Mouse (Mus musculus): ENCODE measurements at regions not wholly inside any gene's neighbourhood (a gene's known extent, or its start where the extent isn't known, plus 50 kb on each side); places are given as distances from the start of the nearest gene placed in this dataset.
"Not testable (repeated sequence)": the region's sequence is repeated elsewhere in the genome, so short reads cannot be mapped to it uniquely, and the experiment has no call there.

DNA sequence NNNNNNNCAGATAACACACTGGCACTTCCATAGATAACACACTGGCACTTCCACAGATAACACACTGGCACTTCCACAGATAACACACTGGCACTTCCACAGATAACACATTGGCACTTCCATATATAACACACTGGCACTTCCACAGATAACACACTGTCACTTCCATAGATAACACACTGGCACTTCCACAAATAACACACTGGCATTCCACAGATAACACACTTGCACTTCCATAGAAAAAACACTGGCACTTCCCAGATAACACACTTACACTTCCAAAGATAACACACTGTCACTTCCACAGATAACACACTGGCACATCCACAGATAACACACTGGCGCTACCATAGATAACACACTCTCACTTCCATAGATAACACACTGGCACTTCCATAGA, 105.7 kb upstream of the Afdn start:
- H3K4me1 ChIP-seq (ENCODE audit: control insufficient read depth, insufficient read depth, low read length): not testable (repeated sequence)

DNA sequence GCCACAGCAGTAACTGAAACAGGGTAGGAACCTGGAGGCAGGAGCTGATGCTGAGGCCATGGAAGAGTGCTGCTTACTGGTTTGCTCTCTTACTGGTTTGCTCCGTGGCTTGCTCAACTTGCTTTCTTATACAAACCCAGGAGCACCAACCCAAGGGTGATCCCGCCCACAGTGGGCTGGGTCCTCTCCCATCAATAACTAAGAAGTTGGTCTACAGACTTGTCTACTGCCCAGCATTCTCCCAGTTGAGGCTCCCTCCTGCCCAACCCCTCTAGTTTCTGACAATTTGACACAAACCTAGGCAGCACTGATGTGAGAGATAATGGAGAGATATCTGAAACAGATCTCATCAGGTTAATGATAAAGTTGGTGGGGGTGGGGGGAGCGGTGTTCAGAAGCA, 104.3 kb upstream of the Afdn start:
- peaks cover 2% of the 10 kb centered on the region for H3K4me1 ChIP-seq (ENCODE audit: control insufficient read depth, insufficient read depth, low read length)
- no peak overlapping the region for H3K4me3 ChIP-seq (ENCODE audit: insufficient read depth, low read length)
- TF ChIP-seq CTCF (IDR thresholded peaks at IDR 0.05; ENCODE audit: extremely low read depth, insufficient read depth, low read length) (no peak), POLR2A (IDR thresholded peaks at IDR 0.05; ENCODE audit: extremely low read depth, insufficient read depth, low read length) (no peak)
- H3K27ac ChIP-seq (ENCODE audit: insufficient read depth, low read length): peak overlapping the region; percentile 41; the same call in 1 of the 2 replicates

More for the DNA sequence above, 105.7 kb upstream of the Afdn start:
- not testable (repeated sequence) for H3K4me3 ChIP-seq (ENCODE audit: insufficient read depth, low read length); H3K27ac ChIP-seq (ENCODE audit: insufficient read depth, low read length)

DNA sequence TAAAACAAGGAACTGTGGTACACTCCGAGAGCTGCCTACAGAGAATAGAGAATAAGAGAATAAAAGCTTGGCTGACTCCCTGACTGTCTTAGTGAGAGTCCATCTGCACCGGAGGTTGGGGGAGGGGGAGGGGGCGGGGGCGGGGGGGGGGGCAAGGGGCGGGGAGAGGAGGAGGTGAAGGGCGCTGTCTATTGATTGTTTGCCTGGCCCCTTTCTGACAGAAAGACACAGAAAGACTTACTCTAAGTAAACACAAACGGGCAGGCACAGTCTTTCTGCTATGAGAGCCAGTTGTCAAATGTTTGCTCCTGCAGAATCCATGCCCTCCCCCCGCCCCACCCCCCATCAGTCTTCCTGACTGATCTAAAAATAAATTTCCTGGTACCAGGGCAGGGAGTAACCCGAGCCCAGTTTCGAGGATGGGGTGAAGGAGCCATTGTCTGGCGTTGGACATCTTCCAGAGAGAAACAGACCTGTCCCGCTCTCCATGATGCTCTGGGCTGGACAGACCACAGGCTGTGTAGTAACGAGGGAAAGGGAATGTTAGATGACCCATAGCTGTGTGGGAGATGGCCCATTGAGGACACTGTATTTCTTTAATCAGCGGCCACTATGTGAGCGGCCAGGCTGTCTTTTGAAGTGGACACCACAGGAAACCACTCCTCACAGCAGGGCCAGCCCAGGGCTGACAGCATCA, 103.7 kb upstream of the Afdn start:
- no peak for TF ChIP-seq CTCF (IDR thresholded peaks at IDR 0.05; ENCODE audit: extremely low read depth, insufficient read depth, low read length)
- no peak for TF ChIP-seq POLR2A (IDR thresholded peaks at IDR 0.05; ENCODE audit: extremely low read depth, insufficient read depth, low read length)
- Histone ChIP-seq H3K4me3 (ENCODE audit: insufficient read depth, low read length) (no peak overlapping the region), H3K4me1 (ENCODE audit: control insufficient read depth, insufficient read depth, low read length) (peaks cover 2% of the 10 kb centered on the region), H3K27ac (ENCODE audit: insufficient read depth, low read length) (peak overlapping the region; percentile 72)

DNA sequence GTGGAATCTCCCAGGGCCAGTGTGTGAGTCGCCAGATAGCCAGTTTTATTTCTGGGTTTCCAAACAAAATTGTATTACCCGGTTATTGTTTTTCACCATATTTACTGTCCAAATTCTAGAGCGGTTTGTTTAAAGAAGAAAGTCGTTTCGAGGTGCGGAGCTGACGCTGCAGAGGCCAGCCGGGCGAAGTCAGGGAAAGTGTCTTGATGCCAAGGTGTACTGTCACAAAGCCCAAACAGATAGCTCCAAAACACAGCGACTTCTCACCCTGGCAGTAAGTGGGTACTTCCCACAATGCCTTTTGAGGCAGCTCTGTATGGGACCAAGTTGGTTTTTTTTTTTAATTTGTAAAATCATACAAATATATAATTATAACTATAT, 103.2 kb upstream of the Afdn start:
- Histone ChIP-seq H3K4me1 (ENCODE audit: control insufficient read depth, insufficient read depth, low read length) (peaks cover 2% of the 10 kb centered on the region), H3K4me3 (ENCODE audit: insufficient read depth, low read length) (no peak overlapping the region), H3K27ac (ENCODE audit: insufficient read depth, low read length) (peak overlapping the region; percentile 72)
- no peak for TF ChIP-seq POLR2A (IDR thresholded peaks at IDR 0.05; ENCODE audit: extremely low read depth, insufficient read depth, low read length)
- no peak for TF ChIP-seq CTCF (IDR thresholded peaks at IDR 0.05; ENCODE audit: extremely low read depth, insufficient read depth, low read length)

DNA sequence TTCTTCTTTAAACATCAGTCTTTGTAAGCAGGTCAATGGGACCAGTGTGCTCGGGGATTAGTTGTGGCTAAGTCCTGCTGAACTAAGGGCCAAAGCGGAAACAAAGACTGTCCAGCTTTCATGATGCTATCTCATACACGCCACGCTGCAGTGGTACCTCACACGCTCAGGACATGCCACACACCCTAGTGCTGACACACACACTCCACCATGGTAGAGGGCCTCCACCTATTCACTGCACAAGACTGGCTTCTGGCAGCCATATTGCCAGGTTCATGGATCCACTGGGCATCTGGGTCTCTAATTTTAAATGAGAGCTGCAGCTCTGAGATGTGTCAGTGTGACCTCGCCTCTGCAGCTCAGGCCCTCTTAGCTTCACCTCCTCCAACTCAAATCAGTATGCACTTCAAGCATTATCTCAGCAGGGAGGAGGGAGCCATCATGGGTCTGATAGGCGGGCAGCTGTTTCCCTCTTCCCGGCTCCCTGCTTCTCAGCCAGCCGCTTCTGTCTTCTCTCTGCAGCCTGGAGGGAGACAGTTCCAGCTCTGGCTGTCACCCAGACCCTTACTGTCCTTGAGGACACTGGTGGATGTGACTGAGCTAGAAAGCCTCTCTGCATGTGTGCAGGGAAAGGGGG, 102.6 kb upstream of the Afdn start:
- Histone ChIP-seq H3K4me3 (ENCODE audit: insufficient read depth, low read length) (no peak overlapping the region), H3K4me1 (ENCODE audit: control insufficient read depth, insufficient read depth, low read length) (peaks cover 2% of the 10 kb centered on the region), H3K27ac (ENCODE audit: insufficient read depth, low read length) (peak overlapping the region; percentile 76)
- TF ChIP-seq CTCF (IDR thresholded peaks at IDR 0.05; ENCODE audit: extremely low read depth, insufficient read depth, low read length): no peak
- no peak for TF ChIP-seq POLR2A (IDR thresholded peaks at IDR 0.05; ENCODE audit: extremely low read depth, insufficient read depth, low read length)

DNA sequence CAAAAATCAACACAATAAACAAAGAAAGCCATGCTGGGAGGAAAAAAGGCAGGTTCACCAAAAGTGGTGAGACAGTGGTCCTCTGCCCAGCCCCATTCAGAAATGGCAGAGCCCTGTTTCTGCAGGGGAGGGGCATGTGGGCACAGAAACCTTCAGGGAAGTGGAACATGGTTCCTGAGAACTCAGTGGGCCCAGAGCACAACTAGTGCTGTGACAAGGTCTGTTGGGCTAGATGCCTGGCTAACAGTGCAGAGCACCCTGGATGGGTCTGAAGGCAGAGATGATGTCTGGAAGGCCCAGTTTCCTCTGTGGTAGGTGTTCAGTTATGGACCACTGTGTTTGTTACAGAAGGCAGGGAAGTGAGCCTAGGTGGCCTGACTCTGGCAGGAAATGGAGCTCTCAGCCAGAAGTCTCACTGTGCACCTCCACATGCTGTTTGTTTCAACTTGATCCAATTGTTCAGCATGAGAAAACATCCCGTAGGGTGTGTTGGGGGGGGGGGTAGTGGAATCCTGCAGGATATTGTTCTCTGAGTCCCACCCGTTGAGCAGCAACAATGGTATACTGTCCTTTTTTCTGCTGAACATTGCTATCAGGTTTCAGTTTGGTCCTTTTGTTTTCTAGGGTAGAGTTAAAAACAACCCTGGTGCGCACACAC, 101.9 kb upstream of the Afdn start:
- H3K4me1 ChIP-seq (ENCODE audit: control insufficient read depth, insufficient read depth, low read length): peaks cover 2% of the 10 kb centered on the region
- H3K27ac ChIP-seq (ENCODE audit: insufficient read depth, low read length): peak overlapping the region; percentile 81
- H3K4me3 ChIP-seq (ENCODE audit: insufficient read depth, low read length): no peak overlapping the region
- TF ChIP-seq POLR2A (IDR thresholded peaks at IDR 0.05; ENCODE audit: extremely low read depth, insufficient read depth, low read length) (no peak), CTCF (IDR thresholded peaks at IDR 0.05; ENCODE audit: extremely low read depth, insufficient read depth, low read length) (no peak)

DNA sequence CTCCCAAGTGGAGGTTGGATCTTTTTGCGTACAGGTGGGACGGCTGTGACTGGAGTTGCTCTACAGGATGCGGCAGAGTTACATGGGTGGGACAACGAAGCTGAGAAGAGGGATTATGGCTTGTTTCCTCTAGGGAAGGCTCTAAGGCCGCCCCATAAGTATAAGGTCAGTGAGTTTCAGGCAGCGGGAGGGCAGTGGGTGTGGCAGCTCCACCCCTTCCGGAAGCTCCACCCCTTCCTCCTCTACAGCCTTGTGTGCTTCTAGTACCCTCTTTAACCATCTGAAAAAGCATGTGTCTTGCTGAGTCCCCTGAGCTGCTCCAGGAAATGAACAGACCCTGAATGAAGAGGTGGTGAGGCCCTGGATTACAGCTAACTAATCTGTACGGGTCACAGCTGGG, 101.2 kb upstream of the Afdn start:
- Histone ChIP-seq H3K4me3 (ENCODE audit: insufficient read depth, low read length) (no peak overlapping the region), H3K4me1 (ENCODE audit: control insufficient read depth, insufficient read depth, low read length) (peaks cover 2% of the 10 kb centered on the region), H3K27ac (ENCODE audit: insufficient read depth, low read length) (peak overlapping the region; percentile 22; the same call in 1 of the 2 replicates)
- no peak for TF ChIP-seq POLR2A (IDR thresholded peaks at IDR 0.05; ENCODE audit: extremely low read depth, insufficient read depth, low read length)
- TF ChIP-seq CTCF (IDR thresholded peaks at IDR 0.05; ENCODE audit: extremely low read depth, insufficient read depth, low read length): no peak

DNA sequence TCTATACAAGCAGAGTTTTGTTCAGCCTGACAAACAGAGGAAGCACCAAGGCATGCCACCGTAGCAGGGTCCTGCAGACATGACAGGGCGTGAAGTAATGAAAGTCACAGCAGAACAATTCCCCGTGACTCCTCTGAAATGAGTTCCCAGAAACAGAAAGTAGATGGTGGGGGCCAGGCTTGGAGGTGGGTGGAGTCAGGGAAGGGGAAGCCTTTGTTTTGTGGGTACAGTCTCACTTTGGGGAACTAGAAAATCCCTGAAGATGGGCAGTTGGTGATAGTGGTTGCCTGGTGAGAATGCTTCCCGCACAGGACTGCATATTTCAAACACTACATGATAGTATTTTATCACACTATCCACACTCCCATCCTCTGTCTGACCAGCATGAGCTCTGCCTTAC, 100.4 kb upstream of the Afdn start:
- TF ChIP-seq POLR2A (IDR thresholded peaks at IDR 0.05; ENCODE audit: extremely low read depth, insufficient read depth, low read length) (no peak), CTCF (IDR thresholded peaks at IDR 0.05; ENCODE audit: extremely low read depth, insufficient read depth, low read length) (no peak)
- 0 out of 2 replicates have a peak overlapping the region, but pooled peaks have one; percentile 54 for H3K27ac ChIP-seq (ENCODE audit: insufficient read depth, low read length)
- no peak overlapping the region for H3K4me3 ChIP-seq (ENCODE audit: insufficient read depth, low read length)
- H3K4me1 ChIP-seq (ENCODE audit: control insufficient read depth, insufficient read depth, low read length): peaks cover 2% of the 10 kb centered on the region

DNA sequence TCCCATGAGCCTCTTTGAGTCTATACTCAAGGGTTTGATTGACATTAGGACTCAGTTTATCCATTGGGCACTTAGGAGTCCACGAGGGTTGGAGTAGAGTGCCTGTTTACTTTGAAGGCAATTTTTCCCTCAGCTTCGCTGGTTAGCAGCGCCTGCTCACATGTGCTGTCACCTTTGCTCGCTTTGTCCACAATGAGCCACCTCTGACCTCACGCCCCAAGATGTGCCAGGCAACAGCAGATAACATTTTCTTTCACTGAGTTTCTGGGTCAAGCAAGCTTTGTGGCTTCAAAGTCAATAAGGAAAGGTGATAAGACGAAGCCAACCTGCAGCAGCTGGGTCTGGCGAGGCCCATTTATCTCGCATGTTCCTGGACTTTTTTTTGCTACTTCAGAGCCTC, 99.3 kb upstream of the Afdn start:
- peaks cover 2% of the 10 kb centered on the region for H3K4me1 ChIP-seq (ENCODE audit: control insufficient read depth, insufficient read depth, low read length)
- no peak overlapping the region for H3K4me3 ChIP-seq (ENCODE audit: insufficient read depth, low read length)
- H3K27ac ChIP-seq (ENCODE audit: insufficient read depth, low read length): no peak overlapping the region
- TF ChIP-seq CTCF (IDR thresholded peaks at IDR 0.05; ENCODE audit: extremely low read depth, insufficient read depth, low read length) (no peak), POLR2A (IDR thresholded peaks at IDR 0.05; ENCODE audit: extremely low read depth, insufficient read depth, low read length) (no peak)

DNA sequence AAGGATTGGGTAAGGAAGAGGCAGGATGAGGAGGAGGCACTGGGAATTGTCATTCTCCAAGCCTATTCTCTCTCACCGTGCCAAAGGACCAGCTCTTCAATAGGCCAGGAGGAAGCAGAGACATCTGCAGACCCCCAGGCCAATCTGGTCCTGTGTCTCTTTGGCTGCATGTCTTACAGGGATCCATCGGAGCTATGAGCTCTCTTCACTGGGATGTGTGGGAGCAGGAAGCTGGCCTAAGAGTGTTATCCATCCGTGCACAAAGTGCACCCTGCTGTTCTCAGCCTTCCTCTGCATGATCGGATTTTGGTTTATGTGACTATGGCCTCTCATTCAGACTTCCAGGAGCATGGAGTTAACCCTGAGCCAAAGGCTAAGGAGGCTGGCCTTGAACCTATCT, 98.2 kb upstream of the Afdn start:
- H3K4me3 ChIP-seq (ENCODE audit: insufficient read depth, low read length): no peak overlapping the region
- no peak for TF ChIP-seq CTCF (IDR thresholded peaks at IDR 0.05; ENCODE audit: extremely low read depth, insufficient read depth, low read length)
- no peak for TF ChIP-seq POLR2A (IDR thresholded peaks at IDR 0.05; ENCODE audit: extremely low read depth, insufficient read depth, low read length)
- H3K27ac ChIP-seq (ENCODE audit: insufficient read depth, low read length): no peak overlapping the region
- peaks cover 2% of the 10 kb centered on the region; the same call in 1 of the 2 replicates for H3K4me1 ChIP-seq (ENCODE audit: control insufficient read depth, insufficient read depth, low read length)

Data from cortical plate, adult 2 months (tissue).